Mouse (Mus musculus) embryonic facial prominence, embryonic 12.5 days (tissue): ENCODE data around the gene Cers6. TPM values are rescaled to one million over a fixed set of nuclear protein-coding genes. Genes with fewer than 3 reads are reported as not detected.

ENCODE experiments used
- ATAC-seq: fragments of 200-750 bp; cut with Nextera tagmentation; 2 replicates; pipeline ENCODE4 v1.8.0; 2017; ENCODE audit not compliant: insufficient number of reproducible peaks, insufficient read depth, low FRiP score, low TSS enrichment
- H3K27ac ChIP-seq: fragments of 300-500 bp; sonication (generic); 2 replicates; pipeline ENCODE4 v1.5.1; 2016; ENCODE audit warnings: mild to moderate bottlenecking
- H3K27me3 ChIP-seq: fragments of 300-500 bp; sonication (generic); 2 replicates; pipeline ENCODE4 v1.6.1; 2016; ENCODE audit warnings: mild to moderate bottlenecking, moderate library complexity
- H3K36me3 ChIP-seq: fragments of 300-500 bp; sonication (generic); 2 replicates; pipeline ENCODE4 v1.6.1; 2016; ENCODE audit warnings: mild to moderate bottlenecking
- H3K4me1 ChIP-seq: fragments of 300-500 bp; sonication (generic); 2 replicates; pipeline ENCODE4 v1.6.1; 2016
- H3K4me2 ChIP-seq: fragments of 300-500 bp; sonication (generic); replicated peaks from 2 replicates; pipeline ENCODE4 v1.6.1; 2016; ENCODE audit warnings: mild to moderate bottlenecking, moderate library complexity
- H3K4me3 ChIP-seq: fragments of 300-500 bp; sonication (generic); 2 replicates; pipeline ENCODE4 v1.5.1; 2016; ENCODE audit warnings: mild to moderate bottlenecking
- H3K9ac ChIP-seq: fragments of 300-500 bp; sonication (generic); 2 replicates; pipeline ENCODE4 v1.6.1; 2016; ENCODE audit warnings: mild to moderate bottlenecking, moderate library complexity
- H3K9me3 ChIP-seq: fragments of 300-500 bp; sonication (generic); 2 replicates; pipeline ENCODE4 v1.6.1; 2016; ENCODE audit warnings: mild to moderate bottlenecking, moderate library complexity
- WGBS: fragments of 180-500 bp; shearing (Covaris S2); methylation state at CpG from one replicate; pipeline ENCODE4 v1.1.7; 2016; 5-methylcytosine and 5-hydroxymethylcytosine counted together
- polyA plus RNA-seq: library from polyadenylated mRNA; unstranded; fragments of >200 nt; fragmentation: Nextera tagmentation; extraction: Ambion mirVana; gene quantifications from 2 replicates; pipeline ENCODE4 v1.2.1, GENCODE M21; 2016

The Cers6 gene
- polyA plus RNA-seq, 1 experiment from 2014 or later: 31.4 TPM

DNA sequence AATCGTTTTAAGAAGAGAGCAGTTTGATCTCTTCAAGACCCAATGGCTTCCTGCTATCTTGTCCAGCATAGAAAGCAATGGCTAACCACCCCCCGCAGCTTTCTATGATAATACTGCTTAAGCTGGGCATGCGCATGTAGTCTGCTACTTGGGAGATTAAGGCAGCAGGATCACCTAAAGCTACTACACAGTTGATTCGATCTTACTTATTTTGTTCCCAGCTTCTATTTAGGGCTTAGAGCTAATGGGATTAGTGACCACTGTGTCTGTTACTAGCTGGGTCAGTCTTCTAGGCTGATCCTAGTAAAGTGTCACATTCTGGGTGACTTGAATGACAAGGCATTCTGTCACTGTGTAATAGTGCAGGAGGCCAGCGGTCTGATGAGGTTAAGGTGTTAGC lies 289.6 kb downstream of the Cers6 start:
- H3K4me2 ChIP-seq: no peak overlapping the region
- H3K27ac ChIP-seq: no peak overlapping the region
- no peaks in the 10 kb centered on the region for H3K36me3 ChIP-seq
- H3K9me3 ChIP-seq: no peaks in the 10 kb centered on the region
- no peak for ATAC-seq
- peaks cover 1% of the 10 kb centered on the region; the same call in 1 of the 2 replicates for H3K4me1 ChIP-seq
- 71% methylated on average over 5 of the region's 5 CpGs for WGBS
- no peak overlapping the region for H3K9ac ChIP-seq
- H3K27me3 ChIP-seq: no peaks in the 10 kb centered on the region
- no peak overlapping the region for H3K4me3 ChIP-seq

DNA sequence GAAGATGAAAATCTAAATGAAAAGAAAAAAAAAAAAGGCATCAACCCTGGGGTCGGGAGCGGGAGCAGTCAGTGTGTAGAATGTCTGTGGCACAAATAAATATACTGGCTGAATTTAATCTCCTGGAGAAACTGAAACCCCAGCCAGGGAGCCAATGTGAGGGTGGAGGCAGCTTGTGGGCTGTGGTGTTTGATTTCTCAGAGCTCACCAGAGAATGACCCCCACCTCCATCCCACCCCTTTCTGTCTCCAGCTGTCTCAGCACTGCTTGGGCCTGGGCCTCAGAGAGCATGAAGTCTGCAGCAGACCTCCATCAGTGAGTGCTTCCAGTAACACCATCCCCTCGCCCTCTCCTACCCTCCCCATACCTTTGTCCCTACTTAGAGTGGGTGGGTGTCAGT lies 294.6 kb downstream of the Cers6 start:
- H3K4me1 ChIP-seq: peaks cover 9% of the 10 kb centered on the region; the same call in 1 of the 2 replicates
- H3K4me3 ChIP-seq: no peak overlapping the region
- WGBS: 41% methylated on average over 3 of the region's 3 CpGs
- ATAC-seq: peak; percentile 56
- no peak overlapping the region for H3K9ac ChIP-seq
- no peak overlapping the region for H3K4me2 ChIP-seq
- H3K27ac ChIP-seq: no peak overlapping the region
- no peaks in the 10 kb centered on the region for H3K27me3 ChIP-seq
- no peaks in the 10 kb centered on the region for H3K36me3 ChIP-seq
- H3K9me3 ChIP-seq: no peaks in the 10 kb centered on the region

DNA sequence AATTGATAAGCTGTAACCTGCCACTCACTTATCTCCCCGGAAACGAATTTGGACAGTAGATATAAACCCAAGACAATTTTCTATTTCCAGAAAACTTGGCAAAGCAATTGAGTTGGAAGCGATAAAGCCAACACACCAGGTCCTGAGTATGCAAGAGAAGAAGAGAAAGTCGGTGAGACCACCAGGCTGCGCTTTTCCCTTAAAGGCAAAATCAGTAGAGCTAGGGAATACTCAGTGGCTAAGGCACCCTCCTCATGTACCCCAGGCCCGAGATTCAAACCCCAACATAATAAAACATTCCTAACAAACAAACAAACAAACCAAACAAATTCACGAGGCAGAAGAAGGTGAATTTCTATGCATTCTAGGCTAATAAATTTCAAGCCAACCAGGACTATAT lies 295.0 kb downstream of the Cers6 start:
- WGBS: 72% methylated on average over 7 of the region's 7 CpGs
- no peaks in the 10 kb centered on the region for H3K9me3 ChIP-seq
- no peak overlapping the region for H3K9ac ChIP-seq
- H3K4me2 ChIP-seq: no peak overlapping the region
- H3K4me1 ChIP-seq: peaks cover 9% of the 10 kb centered on the region; the same call in 1 of the 2 replicates
- H3K27me3 ChIP-seq: no peaks in the 10 kb centered on the region
- no peaks in the 10 kb centered on the region for H3K36me3 ChIP-seq
- no peak overlapping the region for H3K4me3 ChIP-seq
- ATAC-seq: no peak
- no peak overlapping the region for H3K27ac ChIP-seq

DNA sequence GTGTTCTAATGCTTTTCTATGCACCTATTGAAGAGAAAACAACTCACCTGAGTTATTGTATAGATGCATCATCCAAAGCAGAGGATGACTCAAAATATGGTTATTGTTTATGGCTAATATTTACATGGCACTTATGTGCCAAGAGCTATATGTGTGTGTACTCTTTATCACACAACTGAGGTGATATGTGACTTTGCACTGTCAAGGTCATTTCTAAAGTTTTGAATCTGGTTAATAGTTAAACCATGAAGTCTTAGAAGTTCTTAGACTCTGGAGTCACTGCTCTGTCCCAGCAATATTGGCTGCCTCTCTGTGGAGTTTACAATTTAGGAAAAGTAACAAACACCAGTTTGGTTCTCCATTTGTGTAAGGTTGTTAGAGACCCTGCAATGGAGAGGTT lies 297.7 kb downstream of the Cers6 start:
- no peak overlapping the region for H3K27ac ChIP-seq
- H3K4me1 ChIP-seq: peaks cover 9% of the 10 kb centered on the region; the same call in 1 of the 2 replicates
- H3K4me3 ChIP-seq: no peak overlapping the region
- ATAC-seq: no peak
- no peaks in the 10 kb centered on the region for H3K36me3 ChIP-seq
- no peak overlapping the region for H3K9ac ChIP-seq
- H3K4me2 ChIP-seq: no peak overlapping the region
- no peaks in the 10 kb centered on the region for H3K27me3 ChIP-seq
- H3K9me3 ChIP-seq: no peaks in the 10 kb centered on the region

Other genes starting within 250 kb of the Cers6 start
- gene 4932414N04Rik, start 205.0 kb upstream of the Cers6 start, polyA plus RNA-seq: not detected in 2 replicates